Mouse (Mus musculus) kidney, embryonic 16.5 days (tissue): Measurements from ENCODE around the gene Myh4. TPM values are rescaled to one million over a fixed set of nuclear protein-coding genes. Genes with fewer than 3 reads are reported as not detected.

Experiments
- polyA plus RNA-seq: library from polyadenylated mRNA; unstranded; fragments of >200 nt; fragmentation: Nextera tagmentation; extraction: Ambion mirVana; gene quantifications from 2 replicates; pipeline ENCODE4 v1.2.1, GENCODE M21; 2015

Myh4 gene
- polyA plus RNA-seq, 1 experiment from 2014 or later: not detected

Other genes starting within 250 kb of the Myh4 start
- gene Tmem220, start 212.9 kb upstream of the Myh4 start, polyA plus RNA-seq: 1.8 and 2.3 TPM in 2 replicates
- 29.9 TPM in 2 replicates for gene Adprm, start 185.4 kb upstream of the Myh4 start, polyA plus RNA-seq
- 16.3 and 17.7 TPM in 2 replicates for gene Sco1, start 185.4 kb upstream of the Myh4 start, polyA plus RNA-seq
- 4.7 and 5.1 TPM in 2 replicates for gene Myh3, start 159.7 kb upstream of the Myh4 start, polyA plus RNA-seq
- not detected in 2 replicates for gene Myh2, start 67.0 kb upstream of the Myh4 start, polyA plus RNA-seq
- gene Myh1, start 38.0 kb upstream of the Myh4 start, polyA plus RNA-seq: 0.02 and 0.04 TPM in 2 replicates
- 3.1 and 4.0 TPM in 2 replicates for gene Myh8, start 39.1 kb downstream of the Myh4 start, polyA plus RNA-seq
- not detected in 2 replicates for gene Myh13, start 83.6 kb downstream of the Myh4 start, polyA plus RNA-seq
- 11.2 and 12.3 TPM in 2 replicates for gene Gas7, start 217.4 kb downstream of the Myh4 start, polyA plus RNA-seq